Mouse (Mus musculus) cortical plate, adult 2 months (tissue): ENCODE data around the gene Tomm40l. TPM values are rescaled to one million over a fixed set of nuclear protein-coding genes. Genes with fewer than 3 reads are reported as not detected.

Experiments used
- H3K27ac ChIP-seq: fragments of 200-500 bp; 2 replicates; pipeline ENCODE4 v1.5.1; 2012; ENCODE audit warnings: low read length, control low read depth, inconsistent platforms; ENCODE audit not compliant: insufficient read depth
- H3K4me1 ChIP-seq: fragments of 200-500 bp; 2 replicates; pipeline ENCODE4 v1.6.1; 2011; ENCODE audit warnings: low read length; ENCODE audit not compliant: control insufficient read depth, insufficient read depth
- H3K4me3 ChIP-seq: fragments of 200-500 bp; 2 replicates; pipeline ENCODE4 v1.5.1; 2011; ENCODE audit warnings: mild to moderate bottlenecking, low read length, control low read depth; ENCODE audit not compliant: insufficient read depth
- CTCF ChIP-seq: fragments of 200-500 bp; IDR thresholded peaks from 2 replicates; pipeline ENCODE4 v1.5.1; 2011; ENCODE audit warnings: mild to moderate bottlenecking, control low read depth, low read length; ENCODE audit not compliant: insufficient read depth; ENCODE audit errors: extremely low read depth
- POLR2A ChIP-seq: fragments of 200-500 bp; IDR thresholded peaks from 2 replicates; pipeline ENCODE4 v1.6.1; 2011; ENCODE audit warnings: mild to moderate bottlenecking, low read length, control low read depth; ENCODE audit not compliant: insufficient read depth; ENCODE audit errors: extremely low read depth
- polyA plus RNA-seq: library from polyadenylated mRNA; depleted of rRNA; stranded (reverse); fragments of >200 nt; gene quantifications from 2 replicates; pipeline ENCODE4 v1.2.3, GENCODE M21; 2012

The Tomm40l gene
- polyA plus RNA-seq, 1 experiment = 82.2 TPM

DNA sequence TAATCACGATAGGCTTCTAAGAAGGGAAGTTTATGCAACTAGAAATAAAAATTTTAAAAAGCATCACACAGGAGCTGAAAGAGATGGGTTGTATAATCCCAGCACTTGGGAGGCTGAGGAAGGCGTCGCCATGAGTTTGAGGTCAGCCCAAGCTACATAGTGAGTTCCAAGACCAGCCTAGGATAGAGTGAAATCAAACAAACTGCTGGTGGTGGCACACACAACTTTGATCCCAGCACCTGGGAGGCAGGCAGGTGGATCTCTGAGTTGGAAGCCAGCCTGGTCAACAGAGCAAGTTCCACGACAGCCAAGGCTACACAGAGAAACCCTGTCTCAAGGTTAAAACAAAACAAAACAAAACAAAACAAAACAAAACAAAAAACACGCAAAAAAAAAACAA is 10.0 kb upstream of the Tomm40l start:
- TF ChIP-seq POLR2A (no peak), CTCF (no peak)
- Histone ChIP-seq H3K4me1 (no peaks in the 10 kb centered on the region), H3K4me3 (no peak overlapping the region), H3K27ac (no peak overlapping the region)

DNA sequence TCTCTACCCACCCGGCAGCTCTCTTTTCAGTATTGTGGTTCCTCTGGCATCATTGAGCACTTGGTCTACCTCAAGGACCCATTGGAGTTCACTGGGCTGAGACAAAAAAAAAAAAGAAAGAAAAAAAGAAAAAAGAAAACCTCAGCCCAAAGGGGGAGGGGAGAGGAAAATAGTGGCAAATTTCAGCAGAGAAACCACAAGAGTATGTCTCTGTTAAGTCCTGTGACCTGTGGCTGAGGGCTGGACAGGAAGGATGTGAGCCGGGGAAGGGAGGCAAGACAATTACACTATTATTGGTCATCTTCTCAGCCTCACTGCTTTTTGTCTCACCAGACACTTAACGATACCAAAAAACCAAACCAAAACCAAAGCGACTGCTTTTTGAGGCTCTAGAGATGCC is 9.5 kb upstream of the Tomm40l start:
- no peak for TF ChIP-seq POLR2A
- TF ChIP-seq CTCF = no peak
- Histone ChIP-seq H3K4me3 (no peak overlapping the region), H3K27ac (no peak overlapping the region), H3K4me1 (no peaks in the 10 kb centered on the region)

DNA sequence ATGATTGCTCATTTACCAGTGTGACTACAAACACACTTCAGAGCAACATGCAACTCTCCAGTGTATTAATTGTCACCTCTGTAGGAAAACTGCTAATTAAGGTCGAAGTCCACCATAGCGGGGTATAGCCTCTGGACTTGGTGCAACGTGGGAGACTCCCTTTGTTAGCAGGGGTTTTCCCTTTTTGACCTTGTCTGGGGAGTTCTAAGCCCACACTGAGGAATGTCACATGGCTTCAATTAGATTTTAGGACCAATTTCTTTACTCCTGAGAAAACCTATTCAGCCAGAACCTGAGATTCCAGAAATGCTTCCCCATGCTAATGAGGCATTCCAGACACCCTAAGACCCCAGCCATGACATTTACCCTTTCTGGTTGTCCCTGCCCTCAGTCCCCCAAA is 7.9 kb upstream of the Tomm40l start:
- TF ChIP-seq POLR2A (no peak), CTCF (no peak)
- Histone ChIP-seq H3K27ac (no peak overlapping the region), H3K4me3 (no peak overlapping the region), H3K4me1 (no peaks in the 10 kb centered on the region)

DNA sequence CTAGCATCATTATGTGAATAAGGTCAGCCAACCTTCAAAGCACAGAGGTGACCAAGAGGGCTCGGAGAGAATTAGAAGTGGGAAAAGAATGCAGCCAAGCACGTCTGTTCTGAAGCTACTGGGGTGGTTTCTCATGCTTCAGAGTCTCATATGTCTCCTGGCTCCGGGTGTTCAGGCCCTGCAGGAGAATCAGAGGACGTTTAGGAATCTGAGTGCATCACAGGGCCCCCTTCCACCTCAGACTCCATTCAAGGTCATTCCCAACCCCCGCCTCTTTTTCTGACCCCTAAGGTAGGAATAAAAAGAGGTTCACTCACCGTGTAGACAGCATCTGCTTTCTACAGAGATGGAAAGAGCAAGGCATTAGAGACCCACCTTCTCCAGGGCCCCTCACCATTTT is 7.4 kb upstream of the Tomm40l start:
- H3K4me3 ChIP-seq = no peak overlapping the region
- TF ChIP-seq CTCF (no peak), POLR2A (no peak)
- no peaks in the 10 kb centered on the region for H3K4me1 ChIP-seq
- no peak overlapping the region for H3K27ac ChIP-seq

DNA sequence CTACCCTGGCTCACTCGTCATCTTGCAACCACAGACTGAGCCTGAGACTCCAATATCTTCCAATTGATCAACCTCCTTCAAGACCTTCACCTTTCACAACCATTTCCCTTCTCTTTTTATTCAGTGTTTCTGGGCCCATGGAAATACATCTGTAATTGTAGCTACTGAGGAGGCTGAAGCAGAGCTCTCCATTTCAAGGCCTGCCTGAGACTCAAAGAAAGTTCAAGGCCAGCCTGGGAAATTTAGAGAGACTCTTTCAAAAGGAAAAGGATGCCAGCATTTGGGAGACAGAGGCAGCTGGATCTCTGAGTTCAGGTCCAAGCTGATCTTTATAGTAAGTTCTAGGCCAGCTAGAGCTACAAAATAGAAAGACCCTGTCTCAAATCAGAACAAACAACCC is 5.6 kb upstream of the Tomm40l start:
- no peak for TF ChIP-seq CTCF
- no peak for TF ChIP-seq POLR2A
- Histone ChIP-seq H3K27ac (no peak overlapping the region), H3K4me3 (no peak overlapping the region), H3K4me1 (no peaks in the 10 kb centered on the region)

DNA sequence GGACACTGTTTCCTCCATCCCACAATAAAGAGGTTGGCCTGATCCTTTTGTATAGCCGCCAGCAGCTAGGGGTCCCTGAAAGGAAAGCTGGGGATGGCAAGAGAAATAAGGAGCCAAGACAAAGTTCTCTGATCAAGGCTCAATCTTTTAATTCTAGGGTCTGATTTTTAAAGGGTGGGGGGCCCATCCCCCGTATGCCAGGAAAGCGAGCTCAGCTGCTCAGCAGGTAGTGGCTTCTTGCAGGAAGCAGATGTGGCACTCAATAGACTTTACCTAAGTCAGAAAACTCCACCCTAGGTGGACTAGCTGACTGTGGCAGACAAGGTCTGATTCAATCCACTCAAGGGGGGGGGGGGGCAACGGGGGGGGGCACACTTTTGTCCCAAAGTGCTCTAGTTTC is 4.5 kb upstream of the Tomm40l start:
- no peaks in the 10 kb centered on the region for H3K4me1 ChIP-seq
- H3K4me3 ChIP-seq = no peak overlapping the region
- TF ChIP-seq CTCF (no peak), POLR2A (no peak)
- no peak overlapping the region for H3K27ac ChIP-seq

DNA sequence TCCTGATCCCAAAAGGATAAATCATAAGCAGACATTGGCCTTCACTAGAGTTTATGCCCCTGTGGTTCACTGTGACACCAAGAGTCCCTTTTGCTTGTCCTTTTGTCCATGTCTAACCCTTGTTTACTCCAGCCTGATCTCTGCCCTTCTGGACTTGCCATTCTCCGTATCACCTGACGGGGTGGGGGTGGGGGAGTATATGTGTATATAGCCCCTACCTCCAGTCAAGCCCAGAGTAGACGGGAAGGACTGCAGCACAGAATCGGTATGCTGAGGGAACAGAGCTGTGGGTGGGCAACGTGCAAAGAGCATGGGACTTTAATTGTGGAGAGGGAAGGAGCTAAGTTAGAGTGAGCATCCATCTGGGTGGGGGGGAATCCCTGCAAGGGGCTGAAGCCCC is 2.5 kb upstream of the Tomm40l start, which contains the start of gene Apoa2:
Gene Apoa2, plus strand, starts transcription at position 198 of the 400 bp plus-strand sequence.
- H3K27ac ChIP-seq = no peak within 1 kb of the TSS
- no peak within 1 kb of the TSS for H3K4me3 ChIP-seq
- no peak for TF ChIP-seq CTCF
- TF ChIP-seq POLR2A = no peak
- H3K4me1 ChIP-seq = no peaks in the 10 kb centered on the region

DNA sequence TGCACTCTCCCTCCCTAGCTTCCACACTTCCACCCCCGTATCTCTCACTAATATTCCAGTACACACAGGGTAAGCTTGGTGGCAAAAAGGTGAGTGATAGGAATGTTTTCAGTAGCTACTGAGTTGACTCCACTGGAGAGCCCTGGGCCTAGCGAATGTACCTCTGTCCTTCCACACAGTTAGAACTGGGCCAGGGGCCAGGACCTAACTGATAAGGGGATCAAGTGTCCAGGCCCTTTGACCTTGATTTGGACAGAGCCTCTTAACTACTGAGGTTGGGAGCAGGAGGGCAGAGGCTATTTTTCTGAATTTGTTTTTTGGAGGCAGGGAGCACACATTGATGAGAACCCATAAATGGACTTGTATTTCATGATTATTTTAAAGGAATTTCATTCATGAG is 1.5 kb upstream of the Tomm40l start:
- no peak for TF ChIP-seq POLR2A
- no peak for TF ChIP-seq CTCF
- Histone ChIP-seq H3K27ac (no peak overlapping the region), H3K4me1 (no peaks in the 10 kb centered on the region), H3K4me3 (no peak overlapping the region)

DNA sequence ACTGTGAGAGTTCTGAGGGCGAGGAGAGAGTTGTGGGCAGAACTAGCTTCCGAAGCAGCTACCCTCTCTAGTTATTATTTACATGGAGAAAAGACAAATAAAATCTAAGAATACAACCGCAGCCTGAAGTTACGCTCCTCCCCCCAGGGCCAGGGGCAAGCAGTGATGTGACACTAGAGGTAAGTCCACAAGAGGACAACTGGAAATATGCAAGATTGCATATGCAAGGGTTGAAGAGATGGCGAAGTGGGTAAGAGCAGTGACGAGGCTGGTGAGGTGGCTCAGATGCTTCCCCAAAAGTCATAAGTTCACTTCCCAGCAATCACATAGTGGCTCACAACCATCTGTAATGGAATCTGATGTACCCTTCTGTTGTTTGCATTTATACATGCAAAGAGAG is 854 bp upstream of the Tomm40l start:
- no peak overlapping the region for H3K4me3 ChIP-seq
- H3K27ac ChIP-seq = no peak overlapping the region
- H3K4me1 ChIP-seq = no peaks in the 10 kb centered on the region
- TF ChIP-seq CTCF (no peak), POLR2A (no peak)

DNA sequence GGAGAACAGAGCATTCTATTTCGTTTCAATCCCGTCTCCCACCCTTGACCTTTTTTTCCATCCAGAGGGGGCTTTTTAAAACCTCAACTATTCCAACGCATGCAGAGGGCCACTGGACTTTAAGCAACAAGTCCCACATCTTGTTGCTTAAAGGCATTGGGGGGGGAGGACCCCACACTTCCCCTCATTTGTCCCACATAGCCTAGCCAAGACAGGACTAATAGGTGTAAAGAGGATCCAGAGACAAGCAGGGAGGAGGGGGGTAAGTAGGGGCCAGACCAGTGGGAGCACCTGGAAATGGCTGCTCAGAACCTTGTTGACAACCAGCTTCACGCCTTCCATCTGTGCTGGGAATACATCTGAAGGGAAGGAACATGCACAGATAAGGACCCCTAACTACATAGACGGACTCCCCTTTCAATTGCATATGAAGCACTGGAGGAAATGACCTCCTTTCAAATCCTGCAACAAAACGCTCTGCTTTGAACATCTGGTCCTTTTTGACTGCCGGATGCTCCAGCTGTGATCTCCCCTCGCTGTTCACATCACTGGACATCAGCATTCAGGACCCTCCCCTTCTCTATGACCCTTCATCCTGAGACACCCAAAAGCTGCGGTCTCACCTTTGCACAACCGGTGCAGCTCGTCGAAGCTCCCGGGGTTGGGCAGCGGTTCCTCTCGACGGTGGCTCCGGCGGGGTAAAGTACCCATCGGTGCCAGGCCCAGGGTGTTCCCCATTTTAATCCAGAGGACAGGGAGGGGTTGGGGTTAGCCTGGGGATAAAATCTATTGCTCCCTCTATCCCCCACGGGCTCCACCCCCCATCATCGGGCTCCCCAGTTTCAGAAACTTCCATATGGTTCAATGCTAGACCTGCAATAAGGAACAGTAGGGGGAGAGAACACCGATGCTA is 777 bp downstream of the Tomm40l start:
- Histone ChIP-seq H3K4me3 (peak overlapping the region; percentile 46), H3K4me1 (no peaks in the 10 kb centered on the region), H3K27ac (no peak overlapping the region)
- TF ChIP-seq CTCF = no peak
- no peak for TF ChIP-seq POLR2A

DNA sequence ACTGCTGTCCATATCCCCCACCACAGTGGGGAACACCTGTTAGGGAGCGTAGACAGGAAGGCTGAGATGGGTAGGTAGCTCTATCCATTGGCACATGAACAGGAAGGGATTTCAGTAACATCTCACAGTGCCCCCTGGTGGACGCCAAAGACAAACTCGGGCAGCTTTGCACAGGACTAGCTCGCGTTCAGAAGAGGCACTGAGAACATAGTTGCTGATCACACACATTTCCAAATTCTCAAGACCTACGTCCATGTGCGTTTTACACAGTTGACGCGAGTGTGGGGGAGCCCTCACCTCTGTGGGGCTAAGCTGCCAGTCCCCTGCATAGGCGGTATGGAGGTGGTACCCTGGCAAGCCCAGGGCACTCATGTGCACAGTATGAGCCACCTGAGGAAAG is 1.4 kb downstream of the Tomm40l start:
- Histone ChIP-seq H3K4me1 (no peaks in the 10 kb centered on the region), H3K4me3 (peak overlapping the region; percentile 46; the same call in 1 of the 2 replicates), H3K27ac (no peak overlapping the region)
- TF ChIP-seq POLR2A (0 out of 2 replicates have a peak, but pooled peaks have one; percentile 14), CTCF (peak; percentile 95)
